2 mouse cellular contexts compared by ENCODE assay signal in the genomic region with DNA sequence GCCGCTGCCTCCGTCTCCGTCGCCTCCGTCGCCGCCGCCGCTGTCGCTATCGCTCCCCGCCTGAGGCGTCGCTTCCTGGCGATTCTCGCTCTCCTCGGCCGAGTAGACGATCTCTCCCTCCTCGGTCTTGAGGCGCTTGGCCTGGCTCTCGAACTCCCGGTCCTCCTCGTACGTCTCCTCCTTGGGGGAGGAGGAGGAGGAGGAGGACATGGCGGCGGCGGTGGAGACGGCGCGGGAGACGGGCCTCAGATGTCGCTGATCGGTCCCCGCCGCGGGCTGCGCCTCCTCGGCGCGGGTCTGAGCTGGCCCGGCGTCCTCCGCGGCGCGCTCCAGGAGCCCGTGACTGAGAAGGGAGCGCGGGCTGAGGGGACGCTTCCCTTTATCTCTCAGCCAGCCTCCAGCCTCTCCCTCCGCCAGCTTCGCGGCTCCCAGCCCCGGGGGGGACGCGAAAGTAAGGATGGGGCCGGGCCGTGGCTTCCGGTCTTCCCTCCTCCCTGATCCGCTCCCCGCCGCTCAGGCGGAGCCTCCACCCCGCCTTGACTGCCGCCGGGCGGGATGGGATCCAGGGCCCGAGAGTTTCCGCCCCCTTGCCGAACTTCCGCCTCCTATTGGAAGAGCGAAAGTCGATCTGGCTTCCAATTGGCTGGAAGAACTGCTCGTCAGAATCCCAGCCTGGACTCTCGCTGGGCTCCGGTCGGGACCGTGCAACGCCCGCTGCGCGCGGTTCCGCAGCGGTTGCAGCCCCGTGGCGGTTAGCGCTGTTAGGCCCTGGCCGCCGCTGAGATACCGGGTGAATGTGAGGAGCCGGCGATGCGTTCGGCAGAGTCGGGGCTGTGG.
TF ChIP-seq lines count a peak whose summit lies in the region.

A gene (minus strand): TSS at position 552 of the 837 bp plus-strand sequence.

TF ChIP-seq in C2C12, 6 proteins besides CTCF, POLR2A, EP300 and RAD21 (continued from another document):
- TF ChIP-seq MYOG (IDR thresholded peaks at IDR 0.05; ENCODE audit: control insufficient read depth, extremely low read depth, insufficient read length), result no peak

TF ChIP-seq in myocyte, 11 proteins besides CTCF, POLR2A, EP300 and RAD21 (continued from another document):
- TF ChIP-seq MYOD1 (IDR thresholded peaks at IDR 0.05; ENCODE audit: control insufficient read depth in 1 of 3, insufficient read length in 2 of 3, low read depth in 2 of 3) (peak in 1 of 3 experiments; percentile 2), REST (IDR thresholded peaks at IDR 0.05; ENCODE audit: insufficient read depth, insufficient read length) (no peak)
